Mouse (Mus musculus) forebrain, embryonic 14.5 days (tissue): ENCODE results near the gene Rgs9. TPM values are rescaled to one million over a fixed set of nuclear protein-coding genes. Genes with fewer than 3 reads are reported as not detected.

Experiments used
- ATAC-seq: fragments of 200-750 bp; cut with Nextera tagmentation; 2 replicates; pipeline ENCODE4 v1.8.0; 2017; ENCODE audit warnings: mild to moderate bottlenecking, moderate library complexity
- DNase-seq: peaks from one replicate; pipeline ENCODE4 v3.0.0-alpha.2; 2015; ENCODE audit warnings: low spot score
- H3K27ac ChIP-seq: fragments of 300-500 bp; sonication (generic); 2 replicates; pipeline ENCODE4 v1.5.1; 2014; ENCODE audit warnings: low read depth, mild to moderate bottlenecking, control low read depth, low read length, moderate library complexity
- H3K27me3 ChIP-seq: fragments of 300-500 bp; sonication (generic); replicated peaks from 2 replicates; pipeline ENCODE4 v1.6.1; 2014; ENCODE audit warnings: low read length, control low read depth, mixed read lengths; ENCODE audit not compliant: control insufficient read depth, insufficient read depth
- H3K36me3 ChIP-seq: fragments of 300-500 bp; sonication (generic); 2 replicates; pipeline ENCODE4 v1.6.1; 2014; ENCODE audit warnings: low read length, control low read depth; ENCODE audit not compliant: control insufficient read depth, insufficient read depth
- H3K4me1 ChIP-seq: fragments of 300-500 bp; sonication (generic); 2 replicates; pipeline ENCODE4 v1.6.1; 2014; ENCODE audit warnings: antibody characterized with exemption, low read length, control low read depth; ENCODE audit not compliant: control insufficient read depth, insufficient read depth
- H3K4me2 ChIP-seq: fragments of 300-500 bp; sonication (generic); 2 replicates; pipeline ENCODE4 v1.6.1; 2014; ENCODE audit warnings: mild to moderate bottlenecking, control low read depth, low read length
- H3K4me3 ChIP-seq: fragments of 300-500 bp; sonication (generic); 2 replicates; pipeline ENCODE4 v1.5.1; 2014; ENCODE audit warnings: low read depth, low read length, control low read depth
- H3K9ac ChIP-seq: fragments of 300-500 bp; sonication (generic); 2 replicates; pipeline ENCODE4 v1.6.1; 2014; ENCODE audit warnings: mild to moderate bottlenecking, low read length, control low read depth, moderate library complexity
- H3K9me3 ChIP-seq: fragments of 300-500 bp; sonication (generic); replicated peaks from 2 replicates; pipeline ENCODE4 v1.6.1; 2016; ENCODE audit warnings: low read length, control low read depth, mixed read lengths; ENCODE audit not compliant: control insufficient read depth
- WGBS: fragments of 180-500 bp; shearing (Covaris S2); extraction: QIAGEN DNeasy Blood & Tissue Kit; methylation state at CpG from one replicate; pipeline ENCODE4 v1.1.7; 2014; 5-methylcytosine and 5-hydroxymethylcytosine counted together
- polyA plus RNA-seq: library from polyadenylated mRNA; unstranded; fragments of >200 nt; fragmentation: Nextera tagmentation; extraction: Ambion mirVana; gene quantifications from 2 replicates; pipeline ENCODE4 v1.2.1, GENCODE M21; 2014

Rgs9 gene
- polyA plus RNA-seq, 1 experiment from 2014 or later, result 4.3 TPM

GRCm38 (mm10) chr11:109181118-109181517 is 116.8 kb downstream of the Rgs9 start:
- Histone ChIP-seq H3K9ac (no peak overlapping the region), H3K4me1 (no peaks in the 10 kb centered on the region), H3K27me3 (no peaks in the 10 kb centered on the region), H3K4me3 (no peak overlapping the region), H3K27ac (no peak overlapping the region), H3K9me3 (no peaks in the 10 kb centered on the region), H3K4me2 (no peak overlapping the region), H3K36me3 (no peaks in the 10 kb centered on the region)
- ATAC-seq, result no peak
- DNase-seq, result no peak
- 80% methylated on average over 7 of the region's 7 CpGs for WGBS

- Histone ChIP-seq H3K9me3 (no peaks in the 10 kb centered on the region), H3K4me1 (no peaks in the 10 kb centered on the region), H3K36me3 (no peaks in the 10 kb centered on the region), H3K27me3 (no peaks in the 10 kb centered on the region), H3K4me3 (no peak overlapping the region), H3K9ac (no peak overlapping the region), H3K4me2 (no peak overlapping the region), H3K27ac (no peak overlapping the region)
- ATAC-seq (no peak), DNase-seq (no peak)
- WGBS, result 91% methylated on average over 11 of the region's 11 CpGs
These were observed 117.6 kb downstream of the Rgs9 start for GRCm38 (mm10) chr11:109180290-109180689.

- Histone ChIP-seq H3K4me1 (no peaks in the 10 kb centered on the region), H3K27me3 (no peaks in the 10 kb centered on the region), H3K4me3 (no peak overlapping the region), H3K36me3 (no peaks in the 10 kb centered on the region), H3K9ac (no peak overlapping the region), H3K4me2 (no peak overlapping the region), H3K9me3 (no peaks in the 10 kb centered on the region), H3K27ac (no peak overlapping the region)
- 50% methylated on average over 8 of the region's 8 CpGs for WGBS
- ATAC-seq (no peak), DNase-seq (peak; percentile 76)
These were observed 119.0 kb downstream of the Rgs9 start for GRCm38 (mm10) chr11:109178788-109179518.

- DNase-seq, result no peak
- 94% methylated on average over 8 of the region's 8 CpGs for WGBS
- H3K27ac ChIP-seq, result no peak overlapping the region
- 0 out of 2 replicates have a peak, but pooled peaks cover 2% of the 10 kb centered on the region for H3K9me3 ChIP-seq
- H3K4me2 ChIP-seq, result no peak overlapping the region
- no peak for ATAC-seq
- H3K4me3 ChIP-seq, result no peak overlapping the region
- H3K4me1 ChIP-seq, result no peaks in the 10 kb centered on the region
- no peak overlapping the region for H3K9ac ChIP-seq
- H3K36me3 ChIP-seq, result no peaks in the 10 kb centered on the region
- no peaks in the 10 kb centered on the region for H3K27me3 ChIP-seq
These were observed 122.5 kb downstream of the Rgs9 start for GRCm38 (mm10) chr11:109175376-109175969.

Other genes starting within 250 kb of the Rgs9 start
- not detected in 2 replicates for gene E030025P04Rik, start 153.8 kb downstream of the Rgs9 start, polyA plus RNA-seq
- gene Gna13, start 64.7 kb upstream of the Rgs9 start, polyA plus RNA-seq, result 13.7 and 16.3 TPM in 2 replicates
- not detected in 2 replicates for gene 9930022D16Rik, start 115.8 kb upstream of the Rgs9 start, polyA plus RNA-seq
- gene Amz2, start 127.8 kb upstream of the Rgs9 start, polyA plus RNA-seq, result 78.0 and 79.6 TPM in 2 replicates
- 5.1 and 6.2 TPM in 2 replicates for gene Arsg, start 175.2 kb upstream of the Rgs9 start, polyA plus RNA-seq
- 2.8 and 4.4 TPM in 2 replicates for gene Slc16a6, start 175.5 kb upstream of the Rgs9 start, polyA plus RNA-seq